Mouse (Mus musculus) cortical plate, adult 2 months (tissue): Measurements from ENCODE around the gene Col2a1. TPM values are rescaled to one million over a fixed set of nuclear protein-coding genes. Genes with fewer than 3 reads are reported as not detected.
A peak's percentile ranks its signal among the peaks of the same experiment; 100 is the strongest.

Source experiments
- H3K27ac ChIP-seq: fragments of 200-500 bp; 2 replicates; pipeline ENCODE4 v1.5.1; 2012; ENCODE audit warnings: low read length, control low read depth, inconsistent platforms; ENCODE audit not compliant: insufficient read depth
- H3K4me1 ChIP-seq: fragments of 200-500 bp; 2 replicates; pipeline ENCODE4 v1.6.1; 2011; ENCODE audit warnings: low read length; ENCODE audit not compliant: control insufficient read depth, insufficient read depth
- H3K4me3 ChIP-seq: fragments of 200-500 bp; 2 replicates; pipeline ENCODE4 v1.5.1; 2011; ENCODE audit warnings: mild to moderate bottlenecking, low read length, control low read depth; ENCODE audit not compliant: insufficient read depth
- CTCF ChIP-seq: fragments of 200-500 bp; IDR thresholded peaks from 2 replicates; pipeline ENCODE4 v1.5.1; 2011; ENCODE audit warnings: mild to moderate bottlenecking, control low read depth, low read length; ENCODE audit not compliant: insufficient read depth; ENCODE audit errors: extremely low read depth
- POLR2A ChIP-seq: fragments of 200-500 bp; IDR thresholded peaks from 2 replicates; pipeline ENCODE4 v1.6.1; 2011; ENCODE audit warnings: mild to moderate bottlenecking, low read length, control low read depth; ENCODE audit not compliant: insufficient read depth; ENCODE audit errors: extremely low read depth
- polyA plus RNA-seq: library from polyadenylated mRNA; depleted of rRNA; stranded (reverse); fragments of >200 nt; gene quantifications from 2 replicates; pipeline ENCODE4 v1.2.3, GENCODE M21; 2012; rRNA removed

Col2a1 gene
- polyA plus RNA-seq = 0.87 and 1.1 TPM in 2 replicates

GRCm38 (mm10) chr15:98003822-98004739 is at the start of gene Col2a1:
TSS of gene Col2a1 (minus strand) at chr15:98004695.
- no peaks in the 10 kb centered on the region for H3K4me1 ChIP-seq
- no peak within 1 kb of the TSS for H3K27ac ChIP-seq
- no peak within 1 kb of the TSS for H3K4me3 ChIP-seq
- no peak for TF ChIP-seq POLR2A
- no peak for TF ChIP-seq CTCF

- Histone ChIP-seq H3K4me1 (no peaks in the 10 kb centered on the region), H3K4me3 (no peak overlapping the region), H3K27ac (no peak overlapping the region)
- no peak for TF ChIP-seq CTCF
- TF ChIP-seq POLR2A = no peak
These were observed 47.2 kb upstream of the Col2a1 start for GRCm38 (mm10) chr15:98051685-98052084.

- Histone ChIP-seq H3K27ac (no peak overlapping the region), H3K4me1 (no peaks in the 10 kb centered on the region), H3K4me3 (no peak overlapping the region)
- TF ChIP-seq POLR2A = no peak
- TF ChIP-seq CTCF = no peak
These were observed 44.6 kb upstream of the Col2a1 start for GRCm38 (mm10) chr15:98048918-98049700.

- Histone ChIP-seq H3K4me1 (no peaks in the 10 kb centered on the region), H3K27ac (no peak overlapping the region), H3K4me3 (no peak overlapping the region)
- TF ChIP-seq POLR2A (no peak), CTCF (0 out of 2 replicates have a peak, but pooled peaks have one; percentile 1)
These were observed 39.9 kb upstream of the Col2a1 start for GRCm38 (mm10) chr15:98044387-98044786.

- no peak overlapping the region for H3K27ac ChIP-seq
- no peak overlapping the region for H3K4me3 ChIP-seq
- no peaks in the 10 kb centered on the region for H3K4me1 ChIP-seq
- no peak for TF ChIP-seq CTCF
- no peak for TF ChIP-seq POLR2A
These were observed 39.5 kb upstream of the Col2a1 start for GRCm38 (mm10) chr15:98043967-98044366.

- H3K27ac ChIP-seq = no peak overlapping the region
- TF ChIP-seq POLR2A = no peak
- no peak for TF ChIP-seq CTCF
- H3K4me1 ChIP-seq = no peaks in the 10 kb centered on the region
- H3K4me3 ChIP-seq = no peak overlapping the region
These were observed 38.0 kb upstream of the Col2a1 start for GRCm38 (mm10) chr15:98042508-98042907.

GRCm38 (mm10) chr15:98039682-98040081 is 35.2 kb upstream of the Col2a1 start:
- no peak for TF ChIP-seq POLR2A
- TF ChIP-seq CTCF = no peak
- no peak overlapping the region for H3K4me3 ChIP-seq
- H3K4me1 ChIP-seq = no peaks in the 10 kb centered on the region
- H3K27ac ChIP-seq = no peak overlapping the region

GRCm38 (mm10) chr15:98036578-98036977 is 32.1 kb upstream of the Col2a1 start:
- no peak overlapping the region for H3K4me3 ChIP-seq
- TF ChIP-seq CTCF (no peak), POLR2A (no peak)
- H3K27ac ChIP-seq = no peak overlapping the region
- no peaks in the 10 kb centered on the region for H3K4me1 ChIP-seq

- H3K4me1 ChIP-seq = no peaks in the 10 kb centered on the region
- H3K27ac ChIP-seq = no peak overlapping the region
- TF ChIP-seq CTCF (no peak), POLR2A (no peak)
- no peak overlapping the region for H3K4me3 ChIP-seq
These were observed 30.7 kb upstream of the Col2a1 start for GRCm38 (mm10) chr15:98035076-98035755.
